Mouse (Mus musculus) frontal cortex, postnatal 36 days (tissue): ENCODE results near the gene Glod4.

ENCODE experiments used
- DNase-seq, 2 experiments: peaks; one replicate each; pipeline ENCODE4 v3.0.0; 2022; ENCODE audit warnings: low spot score in 2 of 2

Gene Glod4

DNA sequence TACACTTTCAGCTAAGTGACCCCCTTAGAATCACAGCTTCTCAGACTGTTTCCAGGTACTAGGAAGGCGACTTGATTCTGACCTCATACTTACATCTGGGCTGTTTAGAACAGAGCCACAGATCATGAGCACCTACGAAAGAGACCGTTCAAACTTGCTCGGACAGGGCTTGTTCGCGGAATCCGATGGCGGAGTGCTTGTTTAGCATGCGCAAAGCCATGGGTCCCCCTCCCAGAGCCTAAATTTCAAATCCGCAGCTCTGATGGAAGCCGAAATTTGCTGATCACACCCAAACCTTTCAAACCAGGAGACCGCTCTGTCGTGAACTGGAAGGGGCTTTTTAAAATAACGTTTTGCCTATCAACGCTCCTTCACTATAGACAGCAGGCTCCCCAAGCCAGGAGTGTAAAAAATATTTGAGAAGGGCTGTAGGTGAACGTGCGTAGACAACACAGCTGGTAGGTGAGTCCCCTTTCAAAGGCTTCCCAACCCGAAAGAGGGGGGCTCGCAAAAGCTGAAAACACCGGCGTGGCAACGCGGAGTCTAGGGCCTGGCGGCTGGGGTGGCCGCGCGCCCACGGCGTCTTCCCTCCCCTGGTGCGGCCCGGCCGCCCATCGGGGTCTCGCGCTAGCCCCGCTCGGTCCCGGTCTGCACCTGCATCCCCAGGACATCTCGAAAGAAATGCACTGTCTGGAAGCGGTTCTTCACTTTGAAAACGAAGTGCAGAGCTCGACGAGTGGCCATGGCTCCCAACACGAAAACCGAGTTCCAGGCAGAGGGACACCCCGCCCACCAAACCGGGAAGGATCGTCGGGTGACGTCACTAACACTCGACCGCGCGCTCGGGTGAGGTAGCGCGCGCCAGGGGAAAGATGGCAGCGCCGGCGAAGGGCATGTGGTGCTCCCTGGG is at the start of gene Glod4, which contains the start of gene Mrm3:
Gene Glod4, minus strand, starts transcription at position 825 of the 910 bp plus-strand sequence.
Gene Mrm3, plus strand, starts transcription at position 815 of the 910 bp plus-strand sequence.
- DNase-seq: peak; percentile 93 to 94

DNA sequence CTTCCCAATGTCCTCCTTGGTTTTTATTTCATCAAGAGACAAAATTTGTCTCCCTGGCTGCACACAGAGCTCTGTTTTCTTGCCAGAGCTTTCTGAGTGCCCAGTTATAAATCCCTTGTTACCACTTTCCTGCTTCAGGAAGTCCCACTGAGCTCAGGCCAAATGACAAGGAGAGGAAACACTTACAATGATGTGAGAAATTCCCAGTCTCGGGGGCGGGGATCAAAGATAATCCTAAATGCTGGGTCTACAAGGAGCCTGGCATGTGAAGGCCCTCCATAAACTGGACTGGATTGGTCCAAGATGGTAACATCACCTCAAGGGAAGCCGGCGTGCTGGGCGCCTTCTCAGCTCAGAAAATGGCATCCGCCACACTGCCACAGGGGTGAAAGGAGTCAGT is 49.3 kb upstream of the Glod4 start:
- DNase-seq: no peak

DNA sequence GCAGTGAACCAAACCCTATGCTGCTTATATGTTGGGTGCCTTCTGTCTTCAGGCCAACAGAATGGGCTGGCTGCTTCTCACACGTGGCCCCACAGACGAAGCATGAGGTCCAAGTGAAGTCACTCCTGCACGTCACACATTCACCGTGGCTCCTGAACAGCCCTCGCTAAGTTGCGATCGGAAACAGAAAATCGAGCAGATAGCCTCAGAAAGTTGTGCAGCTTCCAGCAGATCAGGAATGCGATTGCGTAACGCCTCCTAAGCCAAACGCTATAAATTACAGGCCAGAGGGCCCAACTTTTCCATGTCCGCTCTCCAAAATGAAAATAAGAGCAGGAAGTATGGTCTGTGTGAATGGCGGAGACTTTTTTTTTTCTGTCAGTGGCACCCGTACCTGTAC is 48.9 kb upstream of the Glod4 start:
- DNase-seq: no peak

GRCm38 (mm10) chr11:76291960-76292359 is 48.4 kb upstream of the Glod4 start:
- DNase-seq: no peak

GRCm38 (mm10) chr11:76290367-76290766 is 46.8 kb upstream of the Glod4 start:
- peak; percentile 33 to 38 for DNase-seq

- DNase-seq: peak; percentile 27 to 50
These were observed 45.1 kb upstream of the Glod4 start for GRCm38 (mm10) chr11:76288645-76289044.

GRCm38 (mm10) chr11:76287301-76287700 is 43.8 kb upstream of the Glod4 start:
- no peak for DNase-seq

DNA sequence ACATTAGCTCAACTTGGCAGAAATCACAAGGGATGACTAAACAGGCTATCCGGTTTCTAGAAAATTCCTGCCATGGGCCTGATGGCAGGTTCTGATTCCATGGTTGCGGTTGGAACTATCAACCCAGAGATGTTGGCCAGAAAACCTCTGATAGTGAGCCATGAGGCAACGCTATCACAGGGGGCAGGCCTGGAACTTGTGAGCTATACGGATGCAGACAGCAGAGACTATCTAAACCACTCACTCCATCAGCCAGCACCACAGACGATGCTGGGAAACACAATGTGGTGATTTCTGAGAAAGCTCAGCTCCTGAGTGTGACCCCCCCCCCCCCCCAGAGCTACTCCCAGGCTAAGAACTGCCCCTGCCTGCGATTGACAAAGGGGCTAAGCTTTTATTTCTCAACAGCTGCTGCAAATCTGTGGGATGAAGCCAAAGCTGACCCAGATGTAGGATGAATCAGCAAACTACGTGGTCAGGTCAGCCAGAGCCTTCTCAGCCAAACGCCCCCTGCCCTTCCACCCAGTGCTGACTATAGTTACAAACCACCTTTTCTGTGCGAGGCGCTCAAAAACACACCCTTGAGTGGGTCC is 43.1 kb upstream of the Glod4 start:
- no peak for DNase-seq

DNA sequence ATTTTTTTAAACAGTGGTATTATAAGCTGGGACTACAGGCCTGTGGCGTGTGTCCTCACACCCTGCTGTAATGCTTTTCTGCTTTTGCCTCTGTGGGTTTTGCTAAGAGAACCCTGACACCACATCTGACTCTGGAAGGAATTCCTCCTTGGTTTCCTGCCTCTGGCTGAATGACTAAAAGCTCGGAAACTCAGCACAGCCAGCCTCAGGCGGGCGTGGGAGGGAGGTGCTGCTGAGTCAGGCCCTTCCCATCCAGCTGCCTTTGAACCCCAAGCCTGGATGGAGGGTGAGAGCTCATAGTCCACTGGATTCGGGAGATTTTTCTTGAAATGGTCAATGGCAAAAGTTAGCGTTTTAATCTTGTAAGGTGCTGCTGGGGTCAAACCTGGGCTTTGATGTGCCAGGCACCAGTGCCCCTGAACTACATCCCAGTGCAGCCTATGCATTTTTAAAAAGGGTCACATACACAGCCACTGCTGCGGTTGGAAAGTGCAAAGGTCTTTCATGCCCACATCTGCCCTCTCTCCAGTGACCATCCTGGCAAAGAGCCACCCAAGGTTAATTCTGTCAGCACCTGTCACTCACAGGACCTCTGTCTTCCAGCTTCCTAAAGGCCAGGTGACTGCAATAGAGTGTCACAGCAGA is 42.0 kb upstream of the Glod4 start:
- DNase-seq: peak; percentile 16 to 30

DNA sequence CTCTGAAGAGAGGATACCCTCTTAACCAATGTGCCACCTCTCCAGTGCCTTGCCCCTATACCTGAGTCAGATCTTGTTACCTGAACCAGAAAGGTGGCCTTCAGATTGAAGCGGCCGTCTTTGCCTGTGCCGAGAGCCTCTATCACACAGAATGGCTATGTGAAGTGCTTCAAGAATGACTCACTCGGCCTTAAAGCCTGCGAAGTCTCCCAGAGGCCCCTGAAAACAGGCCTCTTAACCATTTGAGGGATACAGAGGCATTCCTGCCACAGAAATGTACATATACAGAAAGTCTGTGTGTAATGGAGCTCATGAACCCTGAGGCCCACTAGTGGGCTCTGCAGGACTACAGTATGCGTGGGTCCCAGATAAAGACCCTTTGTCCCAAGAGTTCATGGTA is 40.3 kb upstream of the Glod4 start:
- no peak for DNase-seq

GRCm38 (mm10) chr11:76279971-76280370 is 36.4 kb upstream of the Glod4 start:
- DNase-seq: no peak

- no peak for DNase-seq
These were observed 35.7 kb upstream of the Glod4 start for GRCm38 (mm10) chr11:76278960-76279852.

- no peak for DNase-seq
These were observed 28.9 kb upstream of the Glod4 start for GRCm38 (mm10) chr11:76272440-76272839.

GRCm38 (mm10) chr11:76268521-76269065 is 25.1 kb upstream of the Glod4 start:
- no peak for DNase-seq

- DNase-seq: peak in 1 of 2 experiments; percentile 40
These were observed 24.5 kb upstream of the Glod4 start for GRCm38 (mm10) chr11:76268001-76268459.

GRCm38 (mm10) chr11:76267550-76267949 is 24.0 kb upstream of the Glod4 start:
- DNase-seq: no peak

GRCm38 (mm10) chr11:76262611-76263351 is 19.3 kb upstream of the Glod4 start:
- no peak for DNase-seq

GRCm38 (mm10) chr11:76261224-76261623 is 17.7 kb upstream of the Glod4 start:
- no peak for DNase-seq

DNA sequence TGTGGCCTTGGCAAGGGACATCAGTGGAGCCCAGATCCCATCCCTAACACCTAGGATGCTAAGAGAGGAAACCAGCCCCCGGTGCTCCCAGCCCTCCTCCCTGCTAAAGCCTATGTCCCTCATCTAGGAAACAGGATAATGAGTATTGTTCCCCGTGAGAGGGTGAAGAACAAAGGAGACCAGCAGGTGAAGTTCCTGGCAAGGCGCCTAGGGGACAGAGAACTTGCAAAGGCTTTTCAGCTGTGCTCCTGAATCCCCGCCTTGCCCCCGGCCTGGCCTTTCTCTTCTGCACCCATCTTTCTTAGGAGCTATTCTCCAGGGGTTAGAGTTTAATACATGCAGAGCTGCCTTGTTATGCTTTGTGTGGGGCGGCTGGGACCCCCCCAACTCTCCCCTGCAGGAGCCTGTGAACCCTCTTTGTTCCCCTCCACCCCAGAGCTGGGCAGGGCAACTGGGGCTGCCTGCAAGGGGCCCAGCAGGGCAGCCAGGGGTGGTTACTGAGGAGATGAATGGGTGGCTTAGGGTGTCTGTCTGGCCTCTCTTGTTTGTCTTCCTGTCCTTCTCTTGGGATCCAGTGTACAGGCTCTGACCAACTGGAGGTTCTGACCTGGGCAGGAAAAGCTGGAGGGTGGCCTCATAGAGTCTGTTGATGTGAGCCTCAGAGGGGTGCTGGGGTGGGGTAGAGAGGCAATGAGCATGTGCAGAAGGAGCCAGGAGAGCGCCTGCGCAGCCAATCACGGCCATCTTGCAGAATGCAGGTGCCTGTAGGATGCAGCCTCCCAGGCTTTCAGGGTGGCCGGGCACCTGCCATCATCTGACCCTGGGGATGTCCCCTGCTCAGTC is 16.9 kb upstream of the Glod4 start:
- no peak for DNase-seq
